Mouse (Mus musculus): ENCODE data around the gene Tmem132c.

DNA sequence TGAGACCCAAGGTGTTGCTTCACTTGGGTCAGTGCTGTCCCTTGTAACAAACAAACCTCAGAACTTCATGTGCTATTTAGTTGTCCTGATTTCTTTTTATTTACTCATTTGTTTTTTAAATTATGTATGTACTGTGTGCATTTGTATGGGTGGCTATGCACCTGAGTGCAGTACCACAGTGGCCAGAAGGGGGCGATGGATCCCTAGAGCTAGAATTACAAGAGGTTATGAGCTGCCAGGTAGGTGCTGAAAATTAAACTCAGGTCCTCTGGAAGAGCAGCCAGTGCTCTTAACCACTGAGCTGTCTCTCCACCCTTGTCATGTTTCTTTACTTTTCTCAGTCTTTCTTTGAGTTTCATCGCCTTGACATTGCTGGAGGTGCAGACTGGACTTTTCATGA lies 11.7 kb downstream of the Tmem132c start:
- TF ChIP-seq CTCF (IDR thresholded peaks at IDR 0.05; ENCODE audit: control insufficient read depth, insufficient read depth, insufficient read length) (no peak), MAX (IDR thresholded peaks at IDR 0.05) (no peak), USF1 (IDR thresholded peaks at IDR 0.05; ENCODE audit: low read depth) (no peak), CEBPB (IDR thresholded peaks at IDR 0.05; ENCODE audit: low read depth) (no peak), MYOD1 (IDR thresholded peaks at IDR 0.05; ENCODE audit: control insufficient read depth, insufficient read length, low read depth) (no peak)
